Mouse (Mus musculus): ENCODE measurements around the gene Tnpo3.

- TF ChIP-seq GATA1 (IDR thresholded peaks at IDR 0.05; ENCODE audit: low read length) (no peak), TAL1 (IDR thresholded peaks at IDR 0.05; ENCODE audit: low read length) (no peak)
Observed at GRCm38 (mm10) chr6:29513284-29513683, 96.4 kb downstream of the Tnpo3 start.
